Mouse (Mus musculus) monocyte, adult 5-6 weeks (primary cell): Measurements from ENCODE around the gene Cpne1. TPM values are rescaled to one million over a fixed set of nuclear protein-coding genes. Genes with fewer than 3 reads are reported as not detected.

Experiments used
- total RNA-seq: library from RNA; stranded (forward); fragments of 200-1000, 200-491, 200-594 nt; gene quantifications from 3 replicates; pipeline ENCODE4 v1.2.3, GENCODE M21; 2017

The Cpne1 gene
- total RNA-seq, 1 experiment from 2014 or later, result 55.8 TPM

Other genes with a start within 250 kb of the Cpne1 start
- 33.3 to 43.3 TPM (median 37.7 TPM) in 3 replicates for gene Uqcc1, start 181.7 kb downstream of the Cpne1 start, total RNA-seq
- not detected in 3 replicates for gene Gm15557, start 171.2 kb downstream of the Cpne1 start, total RNA-seq
- gene Gdf5, start 166.6 kb downstream of the Cpne1 start, total RNA-seq, result not detected in 3 replicates
- gene Cep250, start 155.5 kb downstream of the Cpne1 start, total RNA-seq, result 67.3 to 170 TPM (median 77.6 TPM) in 3 replicates
- 0.87 to 1.8 TPM in 2 of 3 replicates, not detected in the other for gene 6430550D23Rik, start 104.0 kb downstream of the Cpne1 start, total RNA-seq
- 57.6 to 77.8 TPM (median 66.2 TPM) in 3 replicates for gene Ergic3, start 103.9 kb downstream of the Cpne1 start, total RNA-seq
- not detected in 3 replicates for gene Fer1l4, start 59.0 kb downstream of the Cpne1 start, total RNA-seq
- 0.29 to 2.2 TPM (median 1.9 TPM) in 3 replicates for gene Spag4, start 46.8 kb downstream of the Cpne1 start, total RNA-seq
- 11.0 to 22.7 TPM (median 13.0 TPM) in 3 replicates for gene Rbm12, start within 50 bp of the Cpne1 start, total RNA-seq
- 22.3 to 33.9 TPM (median 24.9 TPM) in 3 replicates for gene Gm28036, start 15.1 kb upstream of the Cpne1 start, total RNA-seq
- gene Romo1, start 32.1 kb upstream of the Cpne1 start, total RNA-seq, result 9.1 to 25.0 TPM (median 10.2 TPM) in 3 replicates
- gene Nfs1, start 32.2 kb upstream of the Cpne1 start, total RNA-seq, result 28.1 to 50.8 TPM (median 31.0 TPM) in 3 replicates
- 1,407 to 1,708 TPM (median 1,696 TPM) in 3 replicates for gene Rbm39, start 68.3 kb upstream of the Cpne1 start, total RNA-seq
- 25.7 to 71.4 TPM (median 66.4 TPM) in 3 replicates for gene Phf20, start 84.5 kb upstream of the Cpne1 start, total RNA-seq
- 11.2 to 25.2 TPM (median 23.5 TPM) in 3 replicates for gene Cnbd2, start 200.3 kb upstream of the Cpne1 start, total RNA-seq
- gene Scand1, start 200.7 kb upstream of the Cpne1 start, total RNA-seq, result 4.8 to 57.7 TPM (median 47.6 TPM) in 3 replicates